Mouse (Mus musculus) thymus, postnatal 14 days (tissue): ENCODE data around the gene Cep295nl.

Experiments used
- DNase-seq: peaks from one replicate; pipeline ENCODE4 v3.0.0; 2021

Cep295nl gene

DNA sequence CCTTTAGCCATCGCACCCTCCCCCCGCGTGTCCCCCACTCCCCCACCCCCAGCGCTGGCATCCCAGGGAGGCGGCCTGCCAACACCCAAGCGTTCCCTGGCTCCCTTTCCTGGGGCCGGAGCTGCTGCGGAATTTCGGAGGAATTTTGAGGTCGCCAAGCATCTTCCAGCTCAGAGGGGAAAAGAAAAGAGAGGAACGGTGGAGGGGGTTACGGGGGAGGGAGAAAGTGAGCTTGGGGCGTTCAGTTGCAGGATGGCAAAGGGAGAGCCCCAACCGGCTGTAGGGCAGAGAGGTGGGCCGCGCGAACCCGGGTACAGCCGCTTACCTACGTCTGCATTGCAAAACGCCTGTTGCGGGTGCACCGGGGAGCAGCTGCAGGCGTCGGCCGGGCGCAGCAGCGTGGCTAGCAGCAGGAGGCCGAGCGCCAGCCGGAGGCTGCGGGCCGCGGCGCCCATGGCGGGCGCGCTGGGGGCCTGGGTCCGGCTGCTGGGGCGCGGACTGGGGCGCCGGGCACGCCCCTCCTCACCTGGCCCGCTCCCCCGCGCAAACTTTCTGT lies 12.4 kb upstream of the Cep295nl start:
- DNase-seq, result peak; percentile 69

DNA sequence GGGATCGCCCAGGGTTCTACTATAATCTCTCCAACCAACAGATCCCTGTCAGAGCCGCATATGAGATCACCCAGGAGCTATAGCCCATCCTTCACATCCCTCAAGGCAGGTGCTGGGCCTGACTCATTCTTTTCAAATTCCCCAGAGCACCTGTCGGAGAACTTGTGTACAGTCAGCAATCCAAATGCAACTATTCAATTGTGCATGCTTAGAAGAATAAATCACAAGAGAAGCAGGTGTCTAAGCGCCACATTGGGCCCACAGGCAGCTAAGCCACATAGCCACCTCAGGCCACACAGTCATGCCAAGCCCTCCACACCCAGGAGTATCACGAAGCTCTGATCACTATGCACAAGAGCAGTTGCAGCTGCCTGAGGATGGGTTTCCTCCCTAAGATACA lies 7.2 kb upstream of the Cep295nl start:
- peak; percentile 37 for DNase-seq

GRCm38 (mm10) chr11:118348877-118349276 lies 6.6 kb upstream of the Cep295nl start:
- DNase-seq, result peak; percentile 89

GRCm38 (mm10) chr11:118348419-118348818 lies 6.1 kb upstream of the Cep295nl start:
- DNase-seq, result peak; percentile 83

DNA sequence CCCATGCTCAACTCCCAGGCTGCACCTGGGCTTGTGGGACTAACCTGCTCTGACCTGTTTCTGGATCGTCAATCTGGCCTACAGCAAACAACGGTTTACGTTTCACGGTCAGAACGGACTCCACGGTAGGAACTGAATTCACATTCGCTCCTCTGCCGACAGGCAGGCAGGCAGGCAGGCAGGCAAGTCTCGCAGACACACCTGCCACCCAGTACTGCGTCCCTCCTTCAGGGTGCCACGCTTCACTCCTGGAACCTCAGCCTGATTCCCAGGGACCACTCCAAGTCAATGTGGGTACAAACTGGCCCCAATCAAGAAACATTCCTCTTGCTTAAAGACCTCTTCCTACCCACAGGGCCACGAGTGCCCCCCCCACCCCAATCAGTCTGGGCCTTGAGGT lies 5.6 kb upstream of the Cep295nl start:
- DNase-seq, result peak; percentile 55

DNA sequence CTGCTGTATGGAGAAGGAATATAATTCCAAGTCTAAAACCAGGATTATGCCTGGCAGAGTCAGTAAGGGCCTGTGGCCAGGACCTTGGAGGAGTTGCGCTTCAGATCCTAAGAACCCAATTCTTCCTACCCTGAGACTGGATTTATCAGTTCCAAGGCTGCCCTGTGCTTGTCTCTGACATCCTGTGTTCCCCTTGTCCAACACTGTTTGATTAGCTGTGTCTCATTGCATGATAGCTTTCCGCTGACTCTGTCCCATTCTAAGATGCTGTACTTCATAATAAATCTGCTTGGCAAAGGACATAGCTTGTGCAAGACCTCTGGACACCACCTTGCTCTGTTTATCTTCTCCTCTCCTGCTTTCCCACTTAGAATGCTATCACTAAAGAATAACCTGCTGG lies 5.1 kb upstream of the Cep295nl start:
- DNase-seq, result no peak

- peak; percentile 32 for DNase-seq
These were observed 4.2 kb upstream of the Cep295nl start for GRCm38 (mm10) chr11:118346395-118347096.

- DNase-seq, result peak; percentile 36
These were observed 3.4 kb upstream of the Cep295nl start for GRCm38 (mm10) chr11:118345693-118346092.

DNA sequence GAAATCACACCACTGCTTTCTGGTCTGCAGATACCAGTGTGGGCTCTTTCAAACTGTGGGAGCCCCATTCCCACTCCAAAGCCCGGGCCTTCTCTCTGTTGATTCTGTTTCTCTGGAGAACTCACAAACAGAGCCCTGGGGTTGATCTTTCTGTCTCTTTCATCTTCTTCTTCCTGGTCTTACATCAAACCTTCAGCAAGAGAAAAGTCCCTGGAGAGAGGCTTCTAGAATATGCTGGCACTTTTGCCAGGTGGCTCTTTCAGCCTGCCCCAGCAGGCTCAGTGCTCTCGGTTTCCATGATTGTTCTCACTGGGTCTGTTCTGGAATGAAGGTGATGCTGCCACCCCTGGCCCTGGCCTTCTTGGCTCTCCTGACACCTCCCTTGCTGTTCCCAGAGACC lies 1.3 kb upstream of the Cep295nl start:
- DNase-seq, result no peak

- DNase-seq, result peak; percentile 71
These were observed 4.7 kb downstream of the Cep295nl start for GRCm38 (mm10) chr11:118337491-118338168.

- no peak for DNase-seq
These were observed 8.9 kb downstream of the Cep295nl start for GRCm38 (mm10) chr11:118333431-118333830.

DNA sequence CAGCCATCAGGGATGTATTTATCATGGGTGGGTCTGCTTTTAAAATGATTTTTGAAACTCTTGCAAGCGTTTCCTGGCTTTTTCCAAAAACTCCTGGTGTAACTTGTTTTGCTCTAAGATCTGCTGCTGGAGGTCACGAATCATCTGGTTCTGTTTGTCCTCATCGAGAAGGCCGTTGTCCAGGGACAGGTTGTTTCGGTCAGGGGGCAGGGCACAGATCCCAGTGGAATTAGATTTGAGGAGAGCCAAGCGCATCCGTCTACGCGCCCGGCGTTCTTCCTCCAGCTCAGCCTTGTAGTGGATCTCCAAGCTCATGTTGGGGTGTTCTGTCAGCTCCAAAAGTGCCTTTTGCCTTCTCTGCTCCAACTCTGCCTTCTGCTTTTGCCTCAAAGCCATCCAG lies 9.9 kb downstream of the Cep295nl start:
- no peak for DNase-seq

DNA sequence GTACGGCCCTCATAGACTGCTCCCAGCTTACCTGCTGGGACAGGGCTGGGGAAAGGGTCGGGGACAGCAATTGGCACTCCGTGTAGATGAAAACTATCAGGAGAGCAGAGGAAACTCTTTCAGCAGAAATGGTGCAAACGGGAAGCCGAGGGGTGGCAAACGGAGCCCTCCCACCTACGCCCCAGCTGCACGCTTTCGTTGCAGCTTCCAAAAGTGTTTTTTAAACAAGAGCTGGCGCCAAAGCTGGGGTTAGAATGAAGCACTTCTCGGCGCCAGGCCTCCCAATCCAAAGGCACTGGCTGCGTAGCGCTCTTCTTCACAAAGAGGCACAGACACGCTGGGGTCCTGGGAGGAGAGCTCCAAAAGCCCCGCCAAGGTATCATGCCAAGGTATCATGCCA lies 11.5 kb downstream of the Cep295nl start:
- DNase-seq, result no peak

GRCm38 (mm10) chr11:118330361-118330760 lies 11.9 kb downstream of the Cep295nl start:
- DNase-seq, result no peak

DNA sequence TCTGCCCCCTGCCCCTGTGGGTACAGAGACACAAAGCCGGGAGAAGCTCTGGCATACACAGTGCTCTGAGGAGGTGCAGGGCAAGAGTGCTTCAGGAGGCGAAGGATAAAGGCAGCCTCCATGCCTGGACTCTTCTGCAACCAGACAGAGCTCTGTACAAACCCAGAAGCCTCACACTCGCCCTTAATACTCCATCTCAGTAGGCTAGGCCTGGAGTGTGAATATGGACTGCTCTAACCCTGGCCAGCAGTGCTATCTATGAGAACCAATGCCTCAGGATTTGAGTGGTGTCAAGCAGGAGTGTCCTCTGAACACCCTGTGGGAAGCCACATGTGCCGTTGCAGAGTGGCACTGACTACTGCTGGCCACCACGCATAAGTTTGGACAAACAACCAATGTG lies 13.4 kb downstream of the Cep295nl start:
- DNase-seq, result no peak

DNA sequence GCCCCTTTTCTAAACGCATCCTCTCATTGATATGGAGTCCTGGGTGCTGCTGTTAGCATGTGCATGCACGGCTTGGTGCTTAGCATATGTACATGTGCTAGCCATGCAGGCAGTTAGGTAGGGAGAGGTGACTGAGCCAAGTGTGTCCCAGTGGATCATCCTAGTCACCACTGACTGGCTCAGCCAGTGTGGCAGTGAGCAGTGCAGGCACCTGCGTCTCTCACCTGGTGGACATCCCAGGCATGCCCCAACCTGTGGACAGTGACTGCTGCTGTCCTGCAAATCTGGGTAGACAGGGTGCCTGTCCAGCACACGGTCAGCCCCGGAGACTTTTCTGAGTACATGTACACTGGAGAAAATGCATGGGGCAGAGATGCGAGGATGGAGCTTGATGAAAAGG lies 13.8 kb downstream of the Cep295nl start:
- no peak for DNase-seq

- no peak for DNase-seq
These were observed 15.0 kb downstream of the Cep295nl start for GRCm38 (mm10) chr11:118326991-118327971.

- no peak for DNase-seq
These were observed 15.8 kb downstream of the Cep295nl start for GRCm38 (mm10) chr11:118326491-118326890.

GRCm38 (mm10) chr11:118324541-118324940 lies 17.8 kb downstream of the Cep295nl start:
- no peak for DNase-seq

DNA sequence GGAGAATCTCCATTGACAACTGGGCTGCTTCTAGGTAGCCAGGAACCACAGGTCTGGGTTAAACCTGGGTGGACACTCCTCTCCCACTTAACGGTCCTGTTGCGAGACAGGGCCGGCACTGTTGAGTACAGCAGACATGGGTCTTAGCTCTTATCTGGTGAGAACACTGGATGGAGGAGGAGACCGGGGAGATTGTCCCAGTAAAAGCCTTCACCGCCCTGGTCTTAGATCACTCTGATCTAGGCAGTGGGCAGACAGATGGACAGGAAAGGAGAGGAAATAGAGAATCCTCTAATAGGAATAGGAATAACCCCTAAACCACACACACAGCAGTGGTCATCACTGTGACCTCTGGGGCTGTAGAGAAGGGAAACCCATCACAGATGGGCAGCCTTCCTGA lies 18.3 kb downstream of the Cep295nl start:
- no peak for DNase-seq

- no peak for DNase-seq
These were observed 19.7 kb downstream of the Cep295nl start for GRCm38 (mm10) chr11:118322647-118323046.

GRCm38 (mm10) chr11:118321971-118322370 lies 20.3 kb downstream of the Cep295nl start:
- no peak for DNase-seq

GRCm38 (mm10) chr11:118321500-118321899 lies 20.8 kb downstream of the Cep295nl start:
- no peak for DNase-seq
